Mouse (Mus musculus) forebrain, embryonic 11.5 days (tissue): ENCODE measurements around the gene Ror2. TPM values are rescaled to one million over a fixed set of nuclear protein-coding genes. Genes with fewer than 3 reads are reported as not detected.

Experiments used
- ATAC-seq: fragments of 200-750 bp; cut with Nextera tagmentation; replicated peaks from 2 replicates; pipeline ENCODE4 v1.8.0; 2017; ENCODE audit warnings: moderate TSS enrichment; ENCODE audit not compliant: low FRiP score
- DNase-seq: peaks from one replicate; pipeline ENCODE4 v3.0.0-alpha.2; 2017; ENCODE audit warnings: low spot score
- H3K27ac ChIP-seq: fragments of 300-500 bp; sonication (generic); 2 replicates; pipeline ENCODE4 v1.5.1; 2014; ENCODE audit warnings: low read depth, low read length
- H3K27me3 ChIP-seq: fragments of 300-500 bp; sonication (generic); 2 replicates; pipeline ENCODE4 v1.6.1; 2014; ENCODE audit warnings: mild to moderate bottlenecking, low read length, mixed read lengths; ENCODE audit not compliant: control insufficient read depth, insufficient read depth
- H3K36me3 ChIP-seq: fragments of 300-500 bp; sonication (generic); 2 replicates; pipeline ENCODE4 v1.6.1; 2014; ENCODE audit warnings: mild to moderate bottlenecking, low read length, moderate library complexity, mixed read lengths; ENCODE audit not compliant: control insufficient read depth, insufficient read depth
- H3K4me1 ChIP-seq: fragments of 300-500 bp; sonication (generic); replicated peaks from 2 replicates; pipeline ENCODE4 v1.6.1; 2014; ENCODE audit warnings: low read length, mixed read lengths; ENCODE audit not compliant: control insufficient read depth, insufficient read depth
- H3K4me2 ChIP-seq: fragments of 300-500 bp; sonication (generic); 2 replicates; pipeline ENCODE4 v1.6.1; 2014; ENCODE audit warnings: low read depth, mild to moderate bottlenecking, low read length, moderate library complexity, mixed read lengths; ENCODE audit not compliant: severe bottlenecking
- H3K4me3 ChIP-seq: fragments of 300-500 bp; sonication (generic); 2 replicates; pipeline ENCODE4 v1.5.1; 2014; ENCODE audit warnings: low read depth, low read length
- H3K9ac ChIP-seq: fragments of 300-500 bp; sonication (generic); 2 replicates; pipeline ENCODE4 v1.6.1; 2014; ENCODE audit warnings: low read length
- H3K9me3 ChIP-seq: fragments of 300-500 bp; sonication (generic); 2 replicates; pipeline ENCODE4 v1.6.1; 2016; ENCODE audit warnings: low read length, mixed read lengths; ENCODE audit not compliant: control insufficient read depth
- WGBS: fragments of 180-500 bp; shearing (Covaris S2); extraction: QIAGEN DNeasy Blood & Tissue Kit; methylation state at CpG from one replicate; pipeline ENCODE4 v1.1.7; 2014; 5-methylcytosine and 5-hydroxymethylcytosine counted together
- polyA plus RNA-seq: library from polyadenylated mRNA; unstranded; fragments of >200 nt; fragmentation: Nextera tagmentation; extraction: Ambion mirVana; gene quantifications from 2 replicates; pipeline ENCODE4 v1.2.1, GENCODE M21; 2014

Ror2 gene
- polyA plus RNA-seq, 1 experiment from 2014 or later: 16.4 TPM

GRCm38 (mm10) chr13:53202439-53202830 lies 83.5 kb downstream of the Ror2 start:
- Histone ChIP-seq H3K9me3 (no peaks in the 10 kb centered on the region), H3K36me3 (no peaks in the 10 kb centered on the region), H3K4me2 (no peak overlapping the region), H3K9ac (no peak overlapping the region), H3K27ac (no peak overlapping the region), H3K4me3 (no peak overlapping the region), H3K4me1 (peaks cover 11% of the 10 kb centered on the region), H3K27me3 (no peaks in the 10 kb centered on the region)
- DNase-seq (no peak), ATAC-seq (no peak)
- 61% methylated on average over 5 of the region's 5 CpGs for WGBS

GRCm38 (mm10) chr13:53201628-53202438 lies 84.1 kb downstream of the Ror2 start:
- Histone ChIP-seq H3K4me3 (no peak overlapping the region), H3K4me2 (peak overlapping the region; percentile 5; the same call in 1 of the 2 replicates)
- ATAC-seq: no peak

GRCm38 (mm10) chr13:53200121-53200520 lies 85.8 kb downstream of the Ror2 start:
- WGBS: 85% methylated on average over 4 of the region's 4 CpGs
- H3K36me3 ChIP-seq: no peaks in the 10 kb centered on the region

More at GRCm38 (mm10) chr13:53201628-53202438, 84.1 kb downstream of the Ror2 start:
- H3K4me1 ChIP-seq: peaks cover 14% of the 10 kb centered on the region
- no peaks in the 10 kb centered on the region for H3K9me3 ChIP-seq
- peak; percentile 62 for DNase-seq
- no peaks in the 10 kb centered on the region for H3K36me3 ChIP-seq
- H3K9ac ChIP-seq: no peak overlapping the region; the same call in 1 of the 2 replicates
- H3K27ac ChIP-seq: peak overlapping the region; percentile 31
- H3K27me3 ChIP-seq: no peaks in the 10 kb centered on the region
- 12% methylated on average over 18 of the region's 18 CpGs for WGBS

GRCm38 (mm10) chr13:53199262-53199661 lies 86.7 kb downstream of the Ror2 start:
- no peak overlapping the region for H3K9ac ChIP-seq
- DNase-seq (no peak), ATAC-seq (no peak)
- H3K27ac ChIP-seq: no peak overlapping the region
- H3K4me2 ChIP-seq: no peak overlapping the region
- H3K36me3 ChIP-seq: no peaks in the 10 kb centered on the region
- no peaks in the 10 kb centered on the region for H3K27me3 ChIP-seq
- WGBS: 95% methylated on average over 7 of the region's 7 CpGs
- H3K4me1 ChIP-seq: peaks cover 14% of the 10 kb centered on the region
- H3K9me3 ChIP-seq: no peaks in the 10 kb centered on the region
- no peak overlapping the region for H3K4me3 ChIP-seq

More at GRCm38 (mm10) chr13:53200121-53200520, 85.8 kb downstream of the Ror2 start:
- peaks cover 14% of the 10 kb centered on the region for H3K4me1 ChIP-seq
- H3K9ac ChIP-seq: no peak overlapping the region
- no peaks in the 10 kb centered on the region for H3K27me3 ChIP-seq
- no peak overlapping the region for H3K27ac ChIP-seq
- ATAC-seq (no peak), DNase-seq (no peak)
- H3K4me2 ChIP-seq: no peak overlapping the region
- no peak overlapping the region for H3K4me3 ChIP-seq
- H3K9me3 ChIP-seq: no peaks in the 10 kb centered on the region

- no peak for ATAC-seq
- H3K4me1 ChIP-seq: peaks cover 8% of the 10 kb centered on the region
- no peak overlapping the region for H3K27ac ChIP-seq
Measured at GRCm38 (mm10) chr13:53196690-53197089, 89.2 kb downstream of the Ror2 start.

GRCm38 (mm10) chr13:53195951-53196677 lies 89.8 kb downstream of the Ror2 start:
- Histone ChIP-seq H3K27me3 (no peaks in the 10 kb centered on the region), H3K9me3 (no peaks in the 10 kb centered on the region), H3K27ac (no peak overlapping the region), H3K9ac (no peak overlapping the region), H3K4me3 (no peak overlapping the region), H3K4me2 (no peak overlapping the region), H3K4me1 (0 out of 2 replicates have a peak, but pooled peaks cover 6% of the 10 kb centered on the region), H3K36me3 (no peaks in the 10 kb centered on the region)
- ATAC-seq: no peak
- DNase-seq: no peak
- WGBS: 82% methylated on average over 6 of the region's 6 CpGs

More at GRCm38 (mm10) chr13:53196690-53197089, 89.2 kb downstream of the Ror2 start:
- no peak for DNase-seq
- Histone ChIP-seq H3K4me2 (no peak overlapping the region), H3K36me3 (no peaks in the 10 kb centered on the region), H3K9ac (no peak overlapping the region), H3K4me3 (no peak overlapping the region), H3K9me3 (no peaks in the 10 kb centered on the region), H3K27me3 (no peaks in the 10 kb centered on the region)
- 71% methylated on average over 7 of the region's 7 CpGs for WGBS

- Histone ChIP-seq H3K4me2 (no peak overlapping the region), H3K27ac (no peak overlapping the region), H3K4me1 (0 out of 2 replicates have a peak, but pooled peaks cover 6% of the 10 kb centered on the region), H3K9ac (no peak overlapping the region), H3K36me3 (no peaks in the 10 kb centered on the region), H3K4me3 (no peak overlapping the region), H3K9me3 (no peaks in the 10 kb centered on the region), H3K27me3 (no peaks in the 10 kb centered on the region)
- WGBS: 86% methylated on average over 15 of the region's 15 CpGs
- DNase-seq: no peak
- no peak for ATAC-seq
Measured at GRCm38 (mm10) chr13:53194306-53194705, 91.6 kb downstream of the Ror2 start.

- 78% methylated on average over 6 of the region's 6 CpGs for WGBS
Measured at GRCm38 (mm10) chr13:53193713-53194112, 92.2 kb downstream of the Ror2 start.

More at GRCm38 (mm10) chr13:53193713-53194112, 92.2 kb downstream of the Ror2 start:
- DNase-seq (no peak), ATAC-seq (no peak)
- H3K4me3 ChIP-seq: no peak overlapping the region
- H3K4me1 ChIP-seq: 0 out of 2 replicates have a peak, but pooled peaks cover 6% of the 10 kb centered on the region
- H3K27me3 ChIP-seq: no peaks in the 10 kb centered on the region
- H3K9me3 ChIP-seq: no peaks in the 10 kb centered on the region
- no peaks in the 10 kb centered on the region for H3K36me3 ChIP-seq
- H3K9ac ChIP-seq: no peak overlapping the region
- no peak overlapping the region for H3K4me2 ChIP-seq
- no peak overlapping the region for H3K27ac ChIP-seq
